Mouse (Mus musculus) megakaryocyte, adult 5-6 weeks (primary cell): ENCODE data around the gene Ifna4. TPM values are rescaled to one million over a fixed set of nuclear protein-coding genes. Genes with fewer than 3 reads are reported as not detected.

ENCODE experiments used
- ATAC-seq: 2 replicates; pipeline ENCODE4 v1.8.0; 2016; ENCODE audit warnings: mild to moderate bottlenecking, inconsistent platforms; ENCODE audit not compliant: poor library complexity, severe bottlenecking
- total RNA-seq, 2 experiments: library from RNA; stranded (forward) in 1 of 2; stranded (reverse) in 1 of 2; fragments of 153-499, 151-499 nt in 1 of 2; fragments of 221-1000, 200-1000 nt in 1 of 2; gene quantifications; 2 replicates each; pipeline versions ENCODE4 v1.2.3 to v1.2.4; 2015 to 2017

Gene Ifna4
- total RNA-seq, 2 experiments from 2014 or later = not detected

- peak; percentile 59 for ATAC-seq
Observed at GRCm38 (mm10) chr4:88865011-88865569, 23.4 kb downstream of the Ifna4 start.

DNA sequence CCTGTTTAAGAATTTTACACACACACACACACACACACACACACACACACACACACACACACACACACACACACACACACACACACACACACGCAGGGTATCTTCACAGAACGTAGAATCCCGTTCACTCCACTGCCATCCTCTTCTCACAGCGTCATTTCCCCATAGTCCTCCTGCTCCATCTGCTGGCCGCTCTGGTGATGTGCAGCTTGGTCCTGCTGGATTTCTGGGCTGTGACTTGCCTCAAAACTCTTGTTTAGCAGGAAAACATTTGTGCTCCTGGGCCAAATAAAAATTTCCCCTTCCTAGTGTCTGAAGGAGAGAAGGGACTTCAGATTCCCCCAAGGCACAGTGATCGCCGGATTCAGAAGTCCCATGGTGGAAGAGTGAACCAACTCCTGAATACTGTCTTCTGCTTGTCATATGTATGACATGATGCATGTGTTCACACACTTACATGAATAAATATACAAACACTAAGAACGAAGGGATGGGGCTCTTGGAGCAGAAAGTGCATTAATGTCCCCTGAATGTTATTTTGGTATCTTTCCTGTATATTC, 25.8 kb downstream of the Ifna4 start:
- ATAC-seq = peak; percentile 71

DNA sequence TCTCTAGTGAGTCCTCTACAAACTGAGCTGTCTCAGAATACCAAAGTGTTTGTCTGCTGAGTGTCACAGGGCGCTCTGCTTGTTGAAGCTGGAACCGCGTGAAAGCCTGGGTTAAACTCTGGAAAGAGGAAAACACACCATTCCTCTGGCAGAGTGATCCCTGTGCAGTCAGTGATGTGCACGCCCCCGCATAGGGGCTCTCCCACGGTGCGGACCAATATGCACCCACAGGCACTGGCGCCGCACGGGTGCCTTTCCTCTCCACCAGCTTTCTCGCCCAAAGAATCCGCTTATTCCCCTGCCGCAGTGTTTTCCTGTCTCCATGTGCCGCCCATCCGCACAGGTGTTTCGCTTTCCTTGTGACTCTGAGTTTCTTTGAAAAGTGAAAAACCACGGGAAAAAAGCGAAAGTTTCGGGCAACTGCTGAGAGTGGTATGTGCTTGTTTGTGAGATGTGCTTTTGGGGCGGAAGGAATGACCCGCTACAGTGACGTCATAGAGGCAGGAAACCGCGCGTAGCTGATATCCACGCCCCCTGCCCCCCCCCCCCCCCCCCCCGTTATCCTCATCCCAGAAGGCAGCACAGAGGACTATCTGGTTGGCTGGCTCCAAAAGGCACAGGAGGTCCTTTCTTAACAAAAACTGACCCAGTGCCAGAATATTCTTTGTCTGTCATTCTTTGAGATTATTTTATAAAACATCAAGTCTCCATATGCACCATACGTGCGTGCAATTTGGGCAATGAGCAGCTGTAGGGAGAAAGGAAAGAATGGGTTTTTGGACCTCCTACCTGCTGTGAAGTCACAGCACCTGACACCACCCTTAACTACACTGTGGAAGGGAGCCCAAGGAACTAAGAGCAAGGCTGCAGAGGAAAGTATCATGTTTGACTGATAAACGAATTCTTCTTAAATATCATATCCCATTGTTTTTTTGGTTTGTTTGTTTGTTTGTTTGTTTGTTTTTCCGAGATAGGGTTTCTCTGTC, 26.6 kb downstream of the Ifna4 start:
- peak; percentile 25 for ATAC-seq

DNA sequence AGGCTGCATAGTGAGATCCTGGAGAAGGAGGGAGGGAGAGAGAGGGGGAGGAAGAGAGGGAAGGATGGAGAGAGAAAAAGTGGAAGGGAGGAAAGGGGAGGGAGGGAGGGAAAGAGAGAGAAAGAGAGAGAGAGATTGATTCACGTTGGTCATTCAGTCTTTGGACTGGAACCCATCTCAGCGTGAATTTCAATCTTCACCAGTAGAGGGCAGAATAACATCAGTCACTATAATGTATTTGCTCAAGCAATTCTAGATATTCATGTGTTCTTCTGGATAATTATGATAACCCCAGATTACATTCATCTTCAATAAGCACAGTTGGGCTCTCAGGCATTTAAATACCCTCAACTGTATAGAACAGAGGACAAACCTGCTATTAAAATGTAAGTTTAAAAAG, 31.0 kb downstream of the Ifna4 start:
- peak; percentile 52 for ATAC-seq

DNA sequence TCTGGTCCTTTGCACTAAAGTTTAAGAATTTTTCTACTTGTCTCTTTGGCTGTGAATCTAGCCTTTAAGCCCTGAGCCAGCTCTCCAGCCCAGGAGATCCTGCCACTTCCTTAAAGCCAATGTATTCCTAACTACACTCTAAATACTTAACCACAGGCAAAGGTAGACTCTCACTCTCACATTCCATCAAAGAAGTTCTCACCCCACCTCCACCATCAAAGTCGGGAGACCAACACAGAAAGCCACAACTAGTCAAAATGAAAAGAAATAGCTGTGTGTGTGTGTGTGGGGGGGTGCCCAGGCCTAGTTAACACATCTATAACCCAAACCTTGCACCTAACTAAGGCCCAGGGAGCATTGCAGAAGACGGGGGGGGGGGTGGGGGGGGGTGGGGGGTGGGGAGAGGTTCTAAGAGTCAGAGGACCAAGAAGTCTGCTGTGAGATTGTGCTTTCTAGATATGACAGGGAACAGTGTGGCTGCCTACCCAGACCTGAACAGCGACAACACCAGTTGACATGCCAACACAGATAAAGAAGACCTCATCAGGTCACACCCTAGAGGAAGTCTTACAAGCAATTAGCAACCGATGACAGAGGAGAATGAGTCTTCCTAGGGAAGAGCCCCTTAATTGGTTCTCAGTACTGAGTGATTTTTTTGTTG, 33.9 kb downstream of the Ifna4 start:
- peak; percentile 19; the same call in 1 of the 2 replicates for ATAC-seq

- no peak for ATAC-seq
Observed at GRCm38 (mm10) chr4:88876520-88876919, 34.9 kb downstream of the Ifna4 start.

DNA sequence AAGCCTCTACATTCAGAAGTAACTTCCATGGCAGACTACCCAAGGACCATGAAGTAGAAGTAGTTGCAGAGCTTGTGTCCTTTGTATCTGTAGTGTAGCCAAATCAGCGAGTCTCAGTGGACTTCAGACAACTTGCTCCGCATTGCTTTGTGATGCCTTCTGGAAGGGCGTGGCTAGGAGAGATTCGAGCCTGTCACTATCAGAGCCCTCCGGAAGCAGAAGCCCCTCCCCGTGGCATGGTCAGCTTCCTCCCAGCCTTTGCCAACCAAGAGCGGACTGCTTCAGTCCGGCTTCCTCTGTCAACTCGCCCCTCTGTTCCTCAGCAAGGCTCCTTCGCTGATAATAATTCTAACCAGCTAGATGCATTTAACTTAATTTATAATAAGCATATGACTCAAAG, 36.6 kb downstream of the Ifna4 start:
- peak; percentile 95 for ATAC-seq

DNA sequence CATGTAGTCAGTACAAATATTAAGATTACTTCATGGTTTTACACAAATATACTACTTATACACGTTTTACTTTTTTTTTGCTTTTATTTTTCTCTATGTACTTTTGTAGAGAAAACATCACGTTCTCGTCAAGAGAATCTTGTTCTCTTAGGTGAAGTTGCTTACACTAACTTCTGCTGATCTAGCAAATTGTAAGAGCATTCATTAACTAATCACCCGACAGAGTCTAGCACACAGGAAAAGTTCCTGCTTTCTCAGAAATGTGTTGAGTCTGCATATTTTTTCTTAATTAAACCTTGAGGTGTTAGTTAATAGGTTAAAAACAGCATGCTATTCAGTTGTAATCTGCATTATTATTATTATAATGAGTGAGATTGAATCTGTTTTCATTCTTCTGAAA, 37.1 kb downstream of the Ifna4 start:
- no peak for ATAC-seq

DNA sequence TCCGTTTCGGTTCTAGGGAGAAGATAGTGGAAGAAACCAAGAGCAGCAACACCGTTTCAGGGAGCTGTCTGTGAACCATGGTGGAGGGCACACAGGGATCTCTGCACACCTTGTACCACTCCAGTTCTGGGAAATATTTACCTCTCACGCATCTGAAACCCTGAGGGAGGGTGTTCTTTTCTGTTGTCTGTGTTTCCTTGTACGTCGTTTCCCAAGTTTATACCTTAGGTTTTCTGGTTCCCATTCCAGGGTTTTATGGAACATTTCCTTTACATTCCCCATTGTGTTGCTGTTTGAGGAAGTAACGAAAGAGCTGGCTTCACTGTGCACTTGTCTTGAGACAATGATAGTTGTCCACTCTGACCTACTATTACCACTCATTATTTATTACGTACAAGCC, 38.4 kb downstream of the Ifna4 start, which contains the start of gene Ifne:
Gene Ifne (minus strand): TSS at position 101 of the 400 bp plus-strand sequence.
- ATAC-seq = no peak

- no peak for ATAC-seq
Observed at GRCm38 (mm10) chr4:88888236-88888635, 46.6 kb downstream of the Ifna4 start.

Other genes with a start within 250 kb of the Ifna4 start
- not detected in 2 replicates for gene Ifna9, start 249.5 kb upstream of the Ifna4 start, total RNA-seq (2015)
- not detected in 2 replicates for gene Ifna9, start 249.5 kb upstream of the Ifna4 start, total RNA-seq (2017)
- gene Ifna12, start 238.5 kb upstream of the Ifna4 start, total RNA-seq (2015) = not detected in 2 replicates
- gene Ifna12, start 238.5 kb upstream of the Ifna4 start, total RNA-seq (2017) = not detected in 2 replicates
- gene C87499, start 207.4 kb upstream of the Ifna4 start, total RNA-seq (2015) = not detected in 2 replicates
- gene C87499, start 207.4 kb upstream of the Ifna4 start, total RNA-seq (2017) = not detected in 2 replicates
- not detected in 2 replicates for gene Ifna13, start 197.4 kb upstream of the Ifna4 start, total RNA-seq (2015)
- not detected in 2 replicates for gene Ifna13, start 197.4 kb upstream of the Ifna4 start, total RNA-seq (2017)
- gene Ifna16, start 164.9 kb upstream of the Ifna4 start, total RNA-seq (2015) = not detected in 2 replicates
- not detected in 2 replicates for gene Ifna16, start 164.9 kb upstream of the Ifna4 start, total RNA-seq (2017)
- gene Ifna2, start 157.9 kb upstream of the Ifna4 start, total RNA-seq (2015) = not detected in 2 replicates
- not detected in 2 replicates for gene Ifna2, start 157.9 kb upstream of the Ifna4 start, total RNA-seq (2017)
- not detected in 2 replicates for gene Ifnab, start 150.5 kb upstream of the Ifna4 start, total RNA-seq (2015)
- gene Ifnab, start 150.5 kb upstream of the Ifna4 start, total RNA-seq (2017) = not detected in 2 replicates
- not detected in 2 replicates for gene Gm26566, start 120.1 kb upstream of the Ifna4 start, total RNA-seq (2015)
- 0.55 TPM in 1 of 2 replicates, not detected in the other for gene Gm26566, start 120.1 kb upstream of the Ifna4 start, total RNA-seq (2017)
- 56.7 and 61.1 TPM in 2 replicates for gene Klhl9, start 119.4 kb upstream of the Ifna4 start, total RNA-seq (2015)
- 83.8 and 85.5 TPM in 2 replicates for gene Klhl9, start 119.4 kb upstream of the Ifna4 start, total RNA-seq (2017)
- gene Gm13271, start 87.0 kb upstream of the Ifna4 start, total RNA-seq (2015) = not detected in 2 replicates
- gene Gm13271, start 87.0 kb upstream of the Ifna4 start, total RNA-seq (2017) = not detected in 2 replicates
- gene Gm13283, start 81.7 kb upstream of the Ifna4 start, total RNA-seq (2015) = not detected in 2 replicates
- 0.18 and 0.20 TPM in 2 replicates for gene Gm13283, start 81.7 kb upstream of the Ifna4 start, total RNA-seq (2017)
- gene Gm13290, start 68.0 kb upstream of the Ifna4 start, total RNA-seq (2015) = not detected in 2 replicates
- gene Gm13290, start 68.0 kb upstream of the Ifna4 start, total RNA-seq (2017) = not detected in 2 replicates
- not detected in 2 replicates for gene Gm13289, start 64.9 kb upstream of the Ifna4 start, total RNA-seq (2015)
- not detected in 2 replicates for gene Gm13289, start 64.9 kb upstream of the Ifna4 start, total RNA-seq (2017)
- gene Gm13272, start 62.0 kb upstream of the Ifna4 start, total RNA-seq (2015) = not detected in 2 replicates
- not detected in 2 replicates for gene Gm13272, start 62.0 kb upstream of the Ifna4 start, total RNA-seq (2017)
- not detected in 2 replicates for gene Ifnz, start 59.7 kb upstream of the Ifna4 start, total RNA-seq (2015)
- not detected in 2 replicates for gene Ifnz, start 59.7 kb upstream of the Ifna4 start, total RNA-seq (2017)
- not detected in 2 replicates for gene Gm13276, start 56.2 kb upstream of the Ifna4 start, total RNA-seq (2015)
- gene Gm13276, start 56.2 kb upstream of the Ifna4 start, total RNA-seq (2017) = not detected in 2 replicates
- not detected in 2 replicates for gene Gm13277, start 53.2 kb upstream of the Ifna4 start, total RNA-seq (2015)
- gene Gm13277, start 53.2 kb upstream of the Ifna4 start, total RNA-seq (2017) = not detected in 2 replicates
- not detected in 2 replicates for gene Gm13278, start 50.3 kb upstream of the Ifna4 start, total RNA-seq (2015)
- not detected in 2 replicates for gene Gm13278, start 50.3 kb upstream of the Ifna4 start, total RNA-seq (2017)
- gene Gm13275, start 47.4 kb upstream of the Ifna4 start, total RNA-seq (2015) = not detected in 2 replicates
- gene Gm13275, start 47.4 kb upstream of the Ifna4 start, total RNA-seq (2017) = not detected in 2 replicates
- not detected in 2 replicates for gene Gm13279, start 44.5 kb upstream of the Ifna4 start, total RNA-seq (2015)
- gene Gm13279, start 44.5 kb upstream of the Ifna4 start, total RNA-seq (2017) = not detected in 2 replicates
- not detected in 2 replicates for gene Gm13285, start 42.2 kb upstream of the Ifna4 start, total RNA-seq (2015)
- gene Gm13285, start 42.2 kb upstream of the Ifna4 start, total RNA-seq (2017) = not detected in 2 replicates
- not detected in 2 replicates for gene Gm13287, start 38.6 kb upstream of the Ifna4 start, total RNA-seq (2015)
- not detected in 2 replicates for gene Gm13287, start 38.6 kb upstream of the Ifna4 start, total RNA-seq (2017)
- not detected in 2 replicates for gene Gm13288, start 36.3 kb upstream of the Ifna4 start, total RNA-seq (2015)
- gene Gm13288, start 36.3 kb upstream of the Ifna4 start, total RNA-seq (2017) = not detected in 2 replicates
- gene Ifna7, start 25.6 kb upstream of the Ifna4 start, total RNA-seq (2015) = not detected in 2 replicates
- not detected in 2 replicates for gene Ifna7, start 25.6 kb upstream of the Ifna4 start, total RNA-seq (2017)
- not detected in 2 replicates for gene Ifna11, start 21.9 kb upstream of the Ifna4 start, total RNA-seq (2015)
- gene Ifna11, start 21.9 kb upstream of the Ifna4 start, total RNA-seq (2017) = not detected in 2 replicates
- not detected in 2 replicates for gene Ifna6, start 14.4 kb upstream of the Ifna4 start, total RNA-seq (2015)
- gene Ifna6, start 14.4 kb upstream of the Ifna4 start, total RNA-seq (2017) = not detected in 2 replicates
- gene Ifna5, start 6.3 kb upstream of the Ifna4 start, total RNA-seq (2015) = not detected in 2 replicates
- gene Ifna5, start 6.3 kb upstream of the Ifna4 start, total RNA-seq (2017) = not detected in 2 replicates
- gene Ifna1, start 8.2 kb downstream of the Ifna4 start, total RNA-seq (2015) = not detected in 2 replicates
- gene Ifna1, start 8.2 kb downstream of the Ifna4 start, total RNA-seq (2017) = not detected in 2 replicates
- gene Ifne, start 38.3 kb downstream of the Ifna4 start, total RNA-seq (2015) = not detected in 2 replicates
- gene Ifne, start 38.3 kb downstream of the Ifna4 start, total RNA-seq (2017) = not detected in 2 replicates